Comparison of ENCODE assay signal across 7 mouse cellular contexts in the genomic region with DNA sequence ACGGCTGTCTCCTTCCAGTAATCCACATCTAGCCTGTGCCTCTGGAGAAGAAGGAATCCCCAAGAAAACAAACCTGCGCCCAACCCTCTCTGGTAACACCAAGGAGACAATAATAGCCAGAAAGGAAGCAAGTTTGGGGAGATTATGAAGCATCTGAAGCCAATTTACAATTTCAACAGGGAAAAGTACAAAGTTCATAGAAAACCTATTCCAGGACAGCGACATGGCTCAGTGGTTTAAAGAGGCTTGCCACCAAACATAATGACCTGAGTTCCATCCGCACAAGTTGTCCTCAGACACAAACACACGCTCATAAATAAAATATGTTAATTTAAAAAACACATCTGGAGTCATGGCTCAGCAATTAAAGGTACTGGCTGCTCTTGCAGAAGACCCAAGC. TPM values are rescaled to one million over a fixed set of nuclear protein-coding genes. Genes with fewer than 3 reads are reported as not detected.
A peak's percentile ranks its signal among the peaks of the same experiment; 100 is the strongest.
DNase-seq lines count a peak whose midpoint lies in the region; ATAC-seq and TF ChIP-seq lines count a peak whose summit lies in the region.

No protein-coding gene starts in this region.

- H3K27ac ChIP-seq in lung, postnatal 0 days (ENCODE audit: low read length) = peak overlapping the region; percentile 90
- 0 out of 2 replicates have a peak overlapping the region, but pooled peaks have one; percentile 89 for H3K27ac ChIP-seq in forebrain, embryonic 12.5 days
- peak overlapping the region; percentile 90 for H3K27ac ChIP-seq in limb, embryonic 12.5 days
- peak overlapping the region; percentile 82 for H3K27ac ChIP-seq in small intestine, adult 2 months (ENCODE audit: insufficient read depth, low read depth, low read length)

- no peak for DNase-seq in lung, postnatal 0 days (ENCODE audit: low spot score)
- DNase-seq in lung, postnatal 14 days = no peak
- no peak for DNase-seq in spleen, postnatal 4 days (ENCODE audit: low spot score in 2 of 2)

- H3K27me3 ChIP-seq in lung, postnatal 0 days (replicated peaks; ENCODE audit: insufficient read depth, low read length) = no peaks in the 10 kb centered on the region
- H3K27me3 ChIP-seq in forebrain, embryonic 12.5 days = no peaks in the 10 kb centered on the region
- H3K27me3 ChIP-seq in limb, embryonic 12.5 days = no peaks in the 10 kb centered on the region
- no peaks in the 10 kb centered on the region for H3K27me3 ChIP-seq in small intestine, adult 2 months (ENCODE audit: control insufficient read depth, insufficient read depth, low read length)

- no peak for ATAC-seq in lung, postnatal 0 days
- ATAC-seq in forebrain, embryonic 12.5 days (ENCODE audit: low FRiP score) = no peak
- no peak for ATAC-seq in limb, embryonic 12.5 days (ENCODE audit: insufficient number of reproducible peaks, insufficient read depth, low FRiP score, low TSS enrichment, low read depth)
- no peak for ATAC-seq in CD4-positive, CD25-positive, alpha-beta regulatory T cell, adult 4 months

- H3K36me3 ChIP-seq in lung, postnatal 0 days (ENCODE audit: insufficient read depth, low read length) = no peaks in the 10 kb centered on the region
- no peaks in the 10 kb centered on the region for H3K36me3 ChIP-seq in forebrain, embryonic 12.5 days (replicated peaks)
- H3K36me3 ChIP-seq in limb, embryonic 12.5 days = no peaks in the 10 kb centered on the region
- H3K36me3 ChIP-seq in small intestine, adult 2 months (ENCODE audit: control insufficient read depth, insufficient read depth, low read length) = no peaks in the 10 kb centered on the region

- no peak for TF ChIP-seq POLR2A in small intestine, adult 2 months (IDR thresholded peaks at IDR 0.05; ENCODE audit: low read depth, low read length)

- H3K9me3 ChIP-seq in lung, postnatal 0 days (ENCODE audit: low read length) = no peaks in the 10 kb centered on the region
- no peaks in the 10 kb centered on the region for H3K9me3 ChIP-seq in forebrain, embryonic 12.5 days
- no peaks in the 10 kb centered on the region for H3K9me3 ChIP-seq in limb, embryonic 12.5 days

- H3K4me1 ChIP-seq in lung, postnatal 0 days (ENCODE audit: insufficient read depth, low read depth, low read length) = peaks cover 9% of the 10 kb centered on the region; the same call in 1 of the 2 replicates
- H3K4me1 ChIP-seq in forebrain, embryonic 12.5 days = peaks cover 38% of the 10 kb centered on the region
- peaks cover 34% of the 10 kb centered on the region for H3K4me1 ChIP-seq in limb, embryonic 12.5 days (replicated peaks)
- peaks cover 31% of the 10 kb centered on the region for H3K4me1 ChIP-seq in small intestine, adult 2 months (ENCODE audit: control insufficient read depth, insufficient read depth, insufficient read length, low read length)

- no peak for TF ChIP-seq EP300 in lung, postnatal 0 days (IDR thresholded peaks at IDR 0.05)

- TF ChIP-seq CTCF in lung, postnatal 0 days (IDR thresholded peaks at IDR 0.05) = no peak
- no peak for TF ChIP-seq CTCF in small intestine, adult 2 months (IDR thresholded peaks at IDR 0.05; ENCODE audit: extremely low read depth, insufficient read length, insufficient replicate concordance, low read depth, low read length)

- H3K4me2 ChIP-seq in lung, postnatal 0 days (replicated peaks; ENCODE audit: low read depth, low read length) = peak overlapping the region; percentile 77
- H3K4me2 ChIP-seq in forebrain, embryonic 12.5 days = peak overlapping the region; percentile 78
- peak overlapping the region; percentile 77 for H3K4me2 ChIP-seq in limb, embryonic 12.5 days

- 40% methylated on average over 5 of the region's 5 CpGs for WGBS in lung, postnatal 0 days
- 38% methylated on average over 5 of the region's 5 CpGs for WGBS in forebrain, embryonic 12.5 days
- WGBS in limb, embryonic 12.5 days = 32% methylated on average over 5 of the region's 5 CpGs
- 28% methylated on average over 5 of the region's 5 CpGs for WGBS in small intestine, adult 2 months

- H3K9ac ChIP-seq in lung, postnatal 0 days (replicated peaks; ENCODE audit: low read depth) = peak overlapping the region; percentile 56
- peak overlapping the region; percentile 89 for H3K9ac ChIP-seq in forebrain, embryonic 12.5 days
- peak overlapping the region; percentile 93 for H3K9ac ChIP-seq in limb, embryonic 12.5 days (replicated peaks)

- H3K4me3 ChIP-seq in lung, postnatal 0 days (ENCODE audit: low read depth, low read length) = peak overlapping the region; percentile 92
- peak overlapping the region; percentile 94 for H3K4me3 ChIP-seq in forebrain, embryonic 12.5 days (replicated peaks)
- H3K4me3 ChIP-seq in limb, embryonic 12.5 days (replicated peaks) = peak overlapping the region; percentile 97
- H3K4me3 ChIP-seq in small intestine, adult 2 months (ENCODE audit: low read depth, low read length) = peak overlapping the region; percentile 91

RNA-seq across cellular contexts. Expression of gene Gatad2a, which starts 21.4 kb away (rescaled TPM):
- polyA plus RNA-seq in lung, postnatal 0 days (2015; fragmentation: Nextera tagmentation; extraction: Ambion mirVana) = 40.9 and 41.8 TPM in 2 replicates
- polyA plus RNA-seq in forebrain, embryonic 12.5 days (2016; fragmentation: Nextera tagmentation; extraction: Ambion mirVana) = 47.5 and 48.7 TPM in 2 replicates
- polyA plus RNA-seq in limb, embryonic 12.5 days (2016; fragmentation: Nextera tagmentation; extraction: Ambion mirVana) = 51.3 and 68.4 TPM in 2 replicates
- 46.0 and 101 TPM in 2 replicates for polyA plus RNA-seq in small intestine, adult 2 months (2012; rRNA removed)
- polyA plus RNA-seq in CD4-positive, CD25-positive, alpha-beta regulatory T cell, adult 4 months (2017; shearing (Covaris generic)) = 10 to 100 TPM; 17.4 to 21.6 TPM
